8 mouse cellular contexts compared by ENCODE assay signal in genomic region chr2:18045781-18046181, GRCm38 (mm10). TPM values are rescaled to one million over a fixed set of nuclear protein-coding genes. Genes with fewer than 3 reads are reported as not detected.
DNase-seq lines count a peak whose midpoint lies in the region; ATAC-seq and TF ChIP-seq lines count a peak whose summit lies in the region.

No protein-coding gene starts in this region.

- no peaks in the 10 kb centered on the region for H3K9me3 ChIP-seq in heart, embryonic 12.5 days (replicated peaks)
- H3K9me3 ChIP-seq in hindbrain, embryonic 13.5 days = no peaks in the 10 kb centered on the region
- no peaks in the 10 kb centered on the region for H3K9me3 ChIP-seq in midbrain, embryonic 13.5 days

- H3K36me3 ChIP-seq in heart, embryonic 12.5 days = no peaks in the 10 kb centered on the region
- no peaks in the 10 kb centered on the region for H3K36me3 ChIP-seq in hindbrain, embryonic 13.5 days
- H3K36me3 ChIP-seq in midbrain, embryonic 13.5 days = no peaks in the 10 kb centered on the region
- no peaks in the 10 kb centered on the region for H3K36me3 ChIP-seq in thymus, adult 2 months (ENCODE audit: control insufficient read depth, insufficient read depth, low read length)

- no peak for DNase-seq in heart, adult 9 months (ENCODE audit: low spot score in 2 of 2)
- DNase-seq in embryo, embryonic 9.5 days (ENCODE audit: extremely low spot score) = peak; percentile 50
- DNase-seq in spleen, postnatal 36 days (ENCODE audit: low spot score in 2 of 2) = no peak
- no peak for DNase-seq in thymus, adult 2 months
- DNase-seq in frontal cortex, postnatal 14 days (ENCODE audit: low spot score in 2 of 2) = no peak

- no peak for TF ChIP-seq CTCF in thymus, adult 2 months (IDR thresholded peaks at IDR 0.05; ENCODE audit: borderline replicate concordance, control insufficient read depth, extremely low read depth, insufficient read depth, low read length, poor library complexity)

- H3K27ac ChIP-seq in heart, embryonic 12.5 days (ENCODE audit: poor library complexity, severe bottlenecking) = peak overlapping the region; percentile 99
- peak overlapping the region; percentile 100 for H3K27ac ChIP-seq in hindbrain, embryonic 13.5 days
- peak overlapping the region; percentile 100 for H3K27ac ChIP-seq in midbrain, embryonic 13.5 days
- H3K27ac ChIP-seq in thymus, adult 2 months (ENCODE audit: control insufficient read depth, insufficient read depth, low read length) = no peak overlapping the region

- peak overlapping the region; percentile 94 for H3K4me3 ChIP-seq in heart, embryonic 12.5 days
- H3K4me3 ChIP-seq in hindbrain, embryonic 13.5 days = peak overlapping the region; percentile 90
- H3K4me3 ChIP-seq in midbrain, embryonic 13.5 days (replicated peaks) = peak overlapping the region; percentile 91
- H3K4me3 ChIP-seq in thymus, adult 2 months (ENCODE audit: control insufficient read depth, insufficient read depth, low read length) = no peak overlapping the region

- H3K27me3 ChIP-seq in heart, embryonic 12.5 days (replicated peaks) = no peaks in the 10 kb centered on the region
- H3K27me3 ChIP-seq in hindbrain, embryonic 13.5 days = no peaks in the 10 kb centered on the region
- H3K27me3 ChIP-seq in midbrain, embryonic 13.5 days = no peaks in the 10 kb centered on the region
- H3K27me3 ChIP-seq in thymus, adult 2 months (ENCODE audit: control insufficient read depth, insufficient read depth, low read length) = peaks cover 27% of the 10 kb centered on the region

- H3K9ac ChIP-seq in heart, embryonic 12.5 days = peak overlapping the region; percentile 100
- H3K9ac ChIP-seq in hindbrain, embryonic 13.5 days = peak overlapping the region; percentile 100
- H3K9ac ChIP-seq in midbrain, embryonic 13.5 days (replicated peaks) = peak overlapping the region; percentile 100

- WGBS in heart, embryonic 12.5 days = 17% methylated on average over 6 of the region's 6 CpGs
- 2% methylated on average over 6 of the region's 6 CpGs for WGBS in hindbrain, embryonic 13.5 days
- WGBS in midbrain, embryonic 13.5 days = 2% methylated on average over 6 of the region's 6 CpGs
- WGBS in thymus, adult 2 months = 94% methylated on average over 6 of the region's 6 CpGs

- ATAC-seq in heart, embryonic 12.5 days (ENCODE audit: insufficient number of reproducible peaks, low FRiP score) = no peak
- no peak for ATAC-seq in hindbrain, embryonic 13.5 days (ENCODE audit: low FRiP score)
- no peak for ATAC-seq in midbrain, embryonic 13.5 days

- peaks cover 32% of the 10 kb centered on the region for H3K4me1 ChIP-seq in heart, embryonic 12.5 days (replicated peaks)
- peaks cover 52% of the 10 kb centered on the region for H3K4me1 ChIP-seq in hindbrain, embryonic 13.5 days (replicated peaks)
- peaks cover 54% of the 10 kb centered on the region for H3K4me1 ChIP-seq in midbrain, embryonic 13.5 days (replicated peaks)
- peaks cover 13% of the 10 kb centered on the region for H3K4me1 ChIP-seq in thymus, adult 2 months (replicated peaks; ENCODE audit: control insufficient read depth, insufficient read depth, low read length)

- peak overlapping the region; percentile 81 for H3K4me2 ChIP-seq in heart, embryonic 12.5 days
- H3K4me2 ChIP-seq in hindbrain, embryonic 13.5 days = peak overlapping the region; percentile 91
- peak overlapping the region; percentile 84 for H3K4me2 ChIP-seq in midbrain, embryonic 13.5 days (replicated peaks)

- no peak for TF ChIP-seq POLR2A in thymus, adult 2 months (IDR thresholded peaks at IDR 0.05; ENCODE audit: control insufficient read depth, extremely low read depth, insufficient read depth, low read length, poor library complexity)

RNA-seq across cellular contexts. Expression of gene Skida1, which starts 3.1 kb away (rescaled TPM):
- polyA plus RNA-seq in heart, embryonic 12.5 days (2016; fragmentation: Nextera tagmentation; extraction: Ambion mirVana) = 7.7 and 8.8 TPM in 2 replicates
- polyA plus RNA-seq in hindbrain, embryonic 13.5 days (2015; fragmentation: Nextera tagmentation; extraction: Ambion mirVana) = 11.5 and 12.7 TPM in 2 replicates
- polyA plus RNA-seq in midbrain, embryonic 13.5 days (2015; fragmentation: Nextera tagmentation; extraction: Ambion mirVana) = 17.8 and 18.3 TPM in 2 replicates
- polyA plus RNA-seq in thymus, adult 2 months (2012; rRNA removed) = 0.38 and 0.41 TPM in 2 replicates

RNA-seq across cellular contexts. Expression of gene A930004D18Rik, which starts 8.2 kb away (rescaled TPM):
- 14.8 and 18.3 TPM in 2 replicates for polyA plus RNA-seq in heart, embryonic 12.5 days (2016; fragmentation: Nextera tagmentation; extraction: Ambion mirVana)
- polyA plus RNA-seq in hindbrain, embryonic 13.5 days (2015; fragmentation: Nextera tagmentation; extraction: Ambion mirVana) = 13.1 and 14.0 TPM in 2 replicates
- 14.7 and 17.1 TPM in 2 replicates for polyA plus RNA-seq in midbrain, embryonic 13.5 days (2015; fragmentation: Nextera tagmentation; extraction: Ambion mirVana)
- polyA plus RNA-seq in thymus, adult 2 months (2012; rRNA removed) = 0.37 and 0.75 TPM in 2 replicates

RNA-seq across cellular contexts. Expression of gene Mllt10, which starts 9.3 kb away (rescaled TPM):
- 36.3 and 37.1 TPM in 2 replicates for polyA plus RNA-seq in heart, embryonic 12.5 days (2016; fragmentation: Nextera tagmentation; extraction: Ambion mirVana)
- 60.3 and 61.4 TPM in 2 replicates for polyA plus RNA-seq in hindbrain, embryonic 13.5 days (2015; fragmentation: Nextera tagmentation; extraction: Ambion mirVana)
- polyA plus RNA-seq in midbrain, embryonic 13.5 days (2015; fragmentation: Nextera tagmentation; extraction: Ambion mirVana) = 69.6 and 75.2 TPM in 2 replicates
- polyA plus RNA-seq in thymus, adult 2 months (2012; rRNA removed) = 75.4 and 90.3 TPM in 2 replicates

RNA-seq across cellular contexts. Expression of gene H2al2a, which starts 49.0 kb away (rescaled TPM):
- polyA plus RNA-seq in heart, embryonic 12.5 days (2016; fragmentation: Nextera tagmentation; extraction: Ambion mirVana) = not detected in 2 replicates
- polyA plus RNA-seq in hindbrain, embryonic 13.5 days (2015; fragmentation: Nextera tagmentation; extraction: Ambion mirVana) = not detected in 2 replicates
- polyA plus RNA-seq in midbrain, embryonic 13.5 days (2015; fragmentation: Nextera tagmentation; extraction: Ambion mirVana) = not detected in 2 replicates
- polyA plus RNA-seq in thymus, adult 2 months (2012; rRNA removed) = not detected in 2 replicates
